Mouse (Mus musculus) spleen, adult 2 months (tissue): Measurements from ENCODE around the gene Ren1.

ENCODE experiments used
- CTCF ChIP-seq: fragments of 200-500 bp; IDR thresholded peaks from 2 replicates; pipeline ENCODE4 v1.5.1; 2011; ENCODE audit warnings: mild to moderate bottlenecking, inconsistent platforms; ENCODE audit not compliant: insufficient read depth, insufficient read length, insufficient replicate concordance; ENCODE audit errors: extremely low read depth
- POLR2A ChIP-seq: fragments of 200-500 bp; IDR thresholded peaks from 2 replicates; pipeline ENCODE4 v1.6.1; 2011; ENCODE audit warnings: low read depth, low read length, inconsistent platforms

DNA sequence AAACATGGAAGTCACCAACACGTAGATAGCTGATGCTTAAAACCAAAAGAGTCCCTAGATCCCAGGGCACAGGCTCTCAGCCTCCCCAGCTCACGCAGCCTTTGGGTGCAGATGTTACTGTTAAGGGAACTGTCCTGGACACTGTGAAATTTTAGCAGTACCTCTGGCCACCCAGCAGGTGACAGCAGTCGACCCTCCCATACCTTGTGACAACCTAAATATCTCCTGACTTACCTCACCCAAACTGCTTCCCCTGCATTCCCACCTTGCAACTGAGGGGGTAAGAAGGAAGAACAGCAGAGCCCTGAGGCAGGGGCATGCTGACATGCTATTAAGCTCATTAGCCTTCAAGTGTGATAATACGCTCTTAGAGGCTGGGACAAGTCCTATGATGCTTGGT is 39.1 kb upstream of the Ren1 start:
- TF ChIP-seq CTCF = no peak
- TF ChIP-seq POLR2A = no peak
